Mouse (Mus musculus): ENCODE data around the gene Magee1. TPM values are rescaled to one million over a fixed set of nuclear protein-coding genes. Genes with fewer than 3 reads are reported as not detected.
"Not testable (repeated sequence)": the region's sequence is repeated elsewhere in the genome, so short reads cannot be mapped to it uniquely, and the experiment has no call there.

Magee1 gene
- polyA plus RNA-seq, 1 experiment from 2014 or later: 18.6 TPM

- no peaks in the 10 kb centered on the region for H3K9me3 ChIP-seq (ENCODE audit: control insufficient read depth, low read length)
- H3K27ac ChIP-seq (replicated peaks; ENCODE audit: low read depth, low read length): no peak overlapping the region
- DNase-seq (ENCODE audit: low spot score): peak; percentile 50
- H3K4me3 ChIP-seq (ENCODE audit: low read depth, low read length): no peak overlapping the region
- H3K4me2 ChIP-seq (ENCODE audit: low read depth, low read length): no peak overlapping the region
- no peak overlapping the region for H3K9ac ChIP-seq (ENCODE audit: low read depth, low read length)
- 9% methylated on average over 2 of the region's 3 CpGs for WGBS
- peaks cover 14% of the 10 kb centered on the region for H3K27me3 ChIP-seq (replicated peaks; ENCODE audit: control insufficient read depth, insufficient read depth, low read length)
- ATAC-seq (ENCODE audit: low read depth): no peak
- H3K36me3 ChIP-seq (ENCODE audit: control insufficient read depth, insufficient read depth, low read length): 0 out of 2 replicates have a peak, but pooled peaks cover 4% of the 10 kb centered on the region
- no peaks in the 10 kb centered on the region for H3K4me1 ChIP-seq (ENCODE audit: control insufficient read depth, insufficient read depth, low read length)
Observed at GRCm38 (mm10) chrX:105124903-105125302, 4.7 kb downstream of the Magee1 start.

- H3K27ac ChIP-seq (replicated peaks; ENCODE audit: low read depth, low read length): no peak overlapping the region
- no peaks in the 10 kb centered on the region for H3K4me1 ChIP-seq (ENCODE audit: control insufficient read depth, insufficient read depth, low read length)
- peak overlapping the region; percentile 21 for H3K4me3 ChIP-seq (ENCODE audit: low read depth, low read length)
- no peaks in the 10 kb centered on the region for H3K36me3 ChIP-seq (ENCODE audit: control insufficient read depth, insufficient read depth, low read length)
- no peak overlapping the region for H3K9ac ChIP-seq (ENCODE audit: low read depth, low read length)
- no peaks in the 10 kb centered on the region for H3K9me3 ChIP-seq (ENCODE audit: control insufficient read depth, low read length)
- WGBS: 53% methylated on average over 9 of the region's 26 CpGs
- no peak for ATAC-seq (ENCODE audit: low read depth)
- H3K4me2 ChIP-seq (ENCODE audit: low read depth, low read length): peak overlapping the region; percentile 33; the same call in 1 of the 2 replicates
- no peak for DNase-seq (ENCODE audit: low spot score)
- 0 out of 2 replicates have a peak, but pooled peaks cover 6% of the 10 kb centered on the region for H3K27me3 ChIP-seq (replicated peaks; ENCODE audit: control insufficient read depth, insufficient read depth, low read length)
Observed at GRCm38 (mm10) chrX:105151872-105152461, 31.8 kb downstream of the Magee1 start.

GRCm38 (mm10) chrX:105165007-105165406 lies 44.8 kb downstream of the Magee1 start:
- not testable (repeated sequence) for H3K27ac ChIP-seq (replicated peaks; ENCODE audit: low read depth, low read length); ATAC-seq (ENCODE audit: low read depth); H3K36me3 ChIP-seq (ENCODE audit: control insufficient read depth, insufficient read depth, low read length); H3K4me1 ChIP-seq (ENCODE audit: control insufficient read depth, insufficient read depth, low read length); H3K4me3 ChIP-seq (ENCODE audit: low read depth, low read length); H3K4me2 ChIP-seq (ENCODE audit: low read depth, low read length); DNase-seq (ENCODE audit: low spot score); H3K9me3 ChIP-seq (ENCODE audit: control insufficient read depth, low read length); H3K27me3 ChIP-seq (replicated peaks; ENCODE audit: control insufficient read depth, insufficient read depth, low read length); H3K9ac ChIP-seq (ENCODE audit: low read depth, low read length)
- WGBS: 67% methylated on average over 5 of the region's 6 CpGs

GRCm38 (mm10) chrX:105167217-105167616 lies 47.0 kb downstream of the Magee1 start:
- Histone ChIP-seq H3K36me3 (ENCODE audit: control insufficient read depth, insufficient read depth, low read length) (no peaks in the 10 kb centered on the region), H3K4me1 (ENCODE audit: control insufficient read depth, insufficient read depth, low read length) (no peaks in the 10 kb centered on the region), H3K27ac (replicated peaks; ENCODE audit: low read depth, low read length) (no peak overlapping the region), H3K27me3 (replicated peaks; ENCODE audit: control insufficient read depth, insufficient read depth, low read length) (peaks cover 4% of the 10 kb centered on the region; the same call in 1 of the 2 replicates), H3K4me3 (ENCODE audit: low read depth, low read length) (no peak overlapping the region), H3K9ac (ENCODE audit: low read depth, low read length) (no peak overlapping the region), H3K4me2 (ENCODE audit: low read depth, low read length) (no peak overlapping the region), H3K9me3 (ENCODE audit: control insufficient read depth, low read length) (no peaks in the 10 kb centered on the region)
- DNase-seq (ENCODE audit: low spot score): peak; percentile 2
- 63% methylated on average over 2 of the region's 2 CpGs for WGBS
- no peak for ATAC-seq (ENCODE audit: low read depth)

Other genes with a start within 250 kb of the Magee1 start
- 47.0 and 49.5 TPM in 2 replicates for gene Pbdc1, start 40.6 kb upstream of the Magee1 start, polyA plus RNA-seq (2014; fragmentation: Nextera tagmentation; extraction: Ambion mirVana)

Measured in embryonic facial prominence, embryonic 14.5 days (tissue).